Mouse (Mus musculus): ENCODE data around the gene Galnt14.

GRCm38 (mm10) chr17:73602552-73603478 is 107.4 kb downstream of the Galnt14 start:
- no peak for TF ChIP-seq GATA1 (IDR thresholded peaks at IDR 0.05; ENCODE audit: low read length)
- no peak for TF ChIP-seq TAL1 (IDR thresholded peaks at IDR 0.05; ENCODE audit: low read length)
